Mouse (Mus musculus) heart, postnatal 25 days (tissue): ENCODE measurements at regions not wholly inside any gene's neighbourhood (a gene's known extent, or its start where the extent isn't known, plus 50 kb on each side); places are given as distances from the start of the nearest gene placed in this dataset.

Source experiments
- DNase-seq: peaks from one replicate; pipeline ENCODE4 v3.0.0; 2022; ENCODE audit warnings: low spot score
- intact Hi-C: fragments of 180-260 bp; cut with DNase I; formaldehyde crosslinking; loops from one replicate; pipeline ENCODE4 v1.15.1; 2025

DNA sequence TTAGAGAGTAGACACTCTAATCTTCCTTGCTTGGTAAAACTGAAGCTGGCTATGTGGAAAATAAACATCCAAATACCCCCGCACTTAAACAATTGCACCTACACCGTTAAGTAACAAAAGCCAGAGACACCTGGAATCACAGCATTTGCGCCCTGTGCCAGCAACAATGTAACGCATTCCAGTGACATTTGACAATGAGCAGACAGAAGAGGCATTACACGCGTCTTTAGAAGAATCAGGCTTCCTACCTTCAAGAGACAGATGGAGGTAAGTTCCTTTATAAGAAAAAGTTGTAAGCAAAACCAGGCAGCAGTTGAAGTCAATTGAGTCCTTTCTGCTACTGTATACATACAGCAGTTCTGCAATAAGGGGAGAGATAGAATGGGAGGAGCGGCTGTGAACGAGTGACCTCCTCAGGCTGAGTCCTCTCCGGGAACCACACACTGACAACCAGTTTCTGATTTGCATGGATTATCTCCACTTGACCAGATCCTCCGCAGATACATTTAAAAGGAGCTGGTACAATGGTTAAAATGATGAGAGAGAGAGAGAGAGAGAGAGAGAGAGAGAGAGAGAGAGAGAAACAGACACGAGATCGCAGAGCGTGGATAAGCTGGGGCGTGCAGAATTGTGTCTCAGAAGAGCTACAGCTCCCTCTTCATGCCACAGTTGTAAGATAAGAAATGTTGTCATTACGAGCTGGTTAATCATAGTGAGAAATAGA is 454.7 kb upstream of the Adgrl2 start:
- DNase-seq = no peak
- intact Hi-C loops = loop anchor here (2.0 to 5.0 kb wide), 2 partner anchors 88 to 454 kb away; partner anchors contain the start of gene Adgrl2

DNA sequence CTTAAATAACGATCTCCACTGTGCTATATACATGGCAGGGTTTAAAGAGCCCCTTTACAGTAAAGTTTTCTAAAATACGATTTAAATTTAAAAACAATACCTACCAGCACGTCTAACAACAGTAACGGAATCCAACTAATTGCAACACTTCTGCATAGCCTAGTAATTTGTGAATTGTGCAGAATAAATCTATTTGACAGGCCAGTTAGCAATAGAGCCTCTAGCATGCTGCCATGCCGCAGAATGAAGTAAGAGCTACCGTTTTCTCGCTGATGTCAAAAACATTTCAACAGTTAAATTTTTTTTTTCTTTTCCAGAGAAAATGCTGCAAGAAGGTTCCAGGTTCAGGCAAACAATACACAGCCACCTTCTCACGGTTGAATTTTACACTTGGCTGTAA is 454.0 kb upstream of the Adgrl2 start:
- DNase-seq = no peak
- intact Hi-C loops = loop anchor here (2.0 kb wide), 1 partner anchor 454 kb away; the partner anchor contains the start of gene Adgrl2

DNA sequence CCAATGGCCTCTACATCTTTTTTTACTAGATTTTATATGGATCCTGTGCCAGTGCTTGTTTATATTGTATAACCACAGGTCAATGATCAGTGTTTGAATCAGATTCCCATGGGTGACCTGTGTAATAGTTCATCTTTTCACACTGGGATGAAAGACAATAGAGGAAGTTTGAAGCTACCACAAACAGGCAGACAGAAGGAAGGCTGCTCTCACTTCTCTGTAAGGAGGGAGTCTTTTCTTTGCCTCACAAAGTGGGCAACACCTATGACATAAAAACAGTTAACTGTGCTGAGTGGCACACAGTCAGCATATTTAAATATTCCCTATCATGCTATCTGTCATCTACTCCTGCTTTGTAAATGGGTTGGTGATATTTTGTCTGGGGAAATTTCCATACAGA is 450.9 kb upstream of the Adgrl2 start:
- no peak for DNase-seq
- intact Hi-C loops = no loop called here

DNA sequence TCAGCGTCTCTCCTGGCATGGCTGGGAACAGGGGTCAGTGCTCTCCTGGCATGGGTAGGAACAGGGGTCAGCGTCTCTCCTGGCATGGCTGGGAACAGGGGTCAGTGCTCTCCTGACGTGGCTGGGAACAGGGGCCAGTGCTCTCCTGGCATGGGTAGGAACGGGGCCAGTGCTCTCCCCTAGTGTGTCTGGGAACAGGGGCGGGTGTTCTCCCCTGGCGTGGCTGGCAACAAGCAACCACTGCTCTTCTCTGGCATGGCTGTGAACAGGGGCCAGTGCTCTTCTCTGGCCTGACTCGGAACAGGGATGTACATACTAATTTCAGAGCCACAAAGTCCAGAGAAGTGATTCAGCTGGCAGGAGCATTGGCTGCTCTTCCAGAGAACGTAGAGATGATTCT is 447.4 kb upstream of the Adgrl2 start:
- intact Hi-C loops = no loop called here
- DNase-seq = no peak

- DNase-seq = no peak
- intact Hi-C loops = no loop called here
Observed at GRCm38 (mm10) chr3:149436944-149437343, 446.6 kb upstream of the Adgrl2 start.

DNA sequence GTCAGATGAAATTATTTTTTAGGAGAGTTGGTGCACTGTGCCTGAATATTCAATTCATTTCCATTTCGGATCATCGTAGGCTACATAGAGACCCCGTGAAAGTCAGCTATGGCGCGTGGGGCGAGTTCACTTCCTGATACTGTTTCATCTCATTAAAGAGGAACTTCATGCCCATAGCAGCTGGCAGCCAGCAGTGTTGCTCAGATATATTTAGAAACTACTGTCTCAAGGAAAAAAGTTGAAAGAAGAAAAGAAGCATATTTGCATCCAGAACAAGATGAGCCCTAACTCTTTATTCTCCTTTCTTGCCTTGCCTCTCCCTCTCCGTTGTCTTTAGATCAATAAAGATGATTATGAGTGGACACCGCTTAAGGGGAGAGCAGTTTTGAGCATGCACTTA is 446.1 kb upstream of the Adgrl2 start:
- no peak for DNase-seq
- intact Hi-C loops = no loop called here

DNA sequence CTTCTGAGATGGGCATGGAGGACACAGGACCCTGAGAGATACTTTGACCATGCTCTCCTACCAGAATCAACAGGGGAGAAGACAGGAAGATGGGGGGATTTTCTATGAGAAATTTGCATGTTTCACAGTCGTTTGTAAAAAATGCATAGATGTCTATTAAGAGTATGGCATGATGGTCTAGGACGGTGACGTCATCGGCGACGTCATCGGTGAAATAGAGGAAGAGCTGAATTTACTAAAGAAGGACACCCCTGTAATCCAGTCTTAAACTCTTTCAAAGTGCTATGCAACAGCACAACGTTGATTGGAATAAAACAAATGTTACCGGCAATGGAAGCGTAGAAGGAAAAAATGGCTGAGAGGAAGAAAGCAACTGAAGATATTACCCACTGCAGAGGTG is 441.4 kb upstream of the Adgrl2 start:
- DNase-seq = no peak
- intact Hi-C loops = no loop called here

DNA sequence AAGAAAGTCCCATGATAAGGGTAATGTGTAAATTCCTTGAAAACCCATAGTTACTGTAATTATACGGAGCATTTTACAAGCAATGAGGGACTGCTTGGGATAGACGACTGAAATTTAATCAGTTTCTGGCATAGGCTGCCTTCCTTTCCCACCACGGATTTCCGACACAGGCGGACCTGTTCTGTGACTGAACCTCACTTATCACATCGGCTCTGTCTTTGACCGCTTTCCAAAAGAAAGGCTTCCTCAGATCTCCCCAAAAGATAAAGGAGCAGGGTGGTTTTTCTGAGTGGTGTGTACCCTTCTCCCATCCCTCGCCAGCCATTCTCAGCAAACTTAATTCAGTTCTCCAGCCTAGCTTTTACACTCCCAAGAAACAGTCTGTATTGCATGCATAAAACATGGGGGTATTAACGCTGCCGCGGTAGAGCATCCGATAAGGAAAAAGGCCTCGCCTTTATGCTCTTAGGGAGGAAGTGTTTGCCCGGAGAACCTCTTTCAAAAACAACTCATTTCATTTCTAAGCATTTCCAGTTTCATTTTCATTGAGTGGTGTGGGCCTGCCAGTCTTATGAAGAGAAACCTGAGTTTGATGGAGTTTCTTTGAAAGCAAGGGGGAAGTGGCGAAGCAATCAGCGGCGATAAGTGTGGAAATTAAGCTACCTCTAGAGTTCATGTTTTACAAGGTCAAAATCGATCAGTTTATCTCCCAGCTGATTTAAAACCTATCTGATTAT is 435.8 kb upstream of the Adgrl2 start:
- no peak for DNase-seq

DNA sequence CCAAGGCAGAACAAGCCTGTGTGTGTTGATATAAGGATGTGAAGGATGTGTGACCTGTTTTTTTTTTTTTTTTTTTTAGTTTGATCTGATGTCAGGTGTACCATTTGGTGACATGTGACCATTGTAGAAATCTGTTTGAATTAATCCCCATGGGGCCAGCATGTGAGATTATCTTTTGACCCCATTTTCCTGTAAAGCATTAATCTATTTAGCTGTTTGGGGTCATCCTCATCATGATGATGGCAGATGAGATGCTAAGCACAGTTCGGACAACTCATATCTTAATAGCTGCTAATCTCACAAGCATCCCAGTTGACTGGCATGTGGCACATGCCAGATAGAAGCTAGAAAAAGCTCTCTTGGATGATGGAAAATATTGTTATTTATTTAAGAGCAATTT is 434.0 kb upstream of the Adgrl2 start:
- no peak for DNase-seq
- intact Hi-C loops = no loop called here

More for the DNA sequence above, 435.8 kb upstream of the Adgrl2 start:
- intact Hi-C loops = no loop called here

GRCm38 (mm10) chr3:149423491-149423890 is 433.1 kb upstream of the Adgrl2 start:
- intact Hi-C loops = no loop called here
- DNase-seq = no peak

GRCm38 (mm10) chr3:149415081-149415480 is 424.7 kb upstream of the Adgrl2 start:
- DNase-seq = no peak
- intact Hi-C loops = no loop called here

DNA sequence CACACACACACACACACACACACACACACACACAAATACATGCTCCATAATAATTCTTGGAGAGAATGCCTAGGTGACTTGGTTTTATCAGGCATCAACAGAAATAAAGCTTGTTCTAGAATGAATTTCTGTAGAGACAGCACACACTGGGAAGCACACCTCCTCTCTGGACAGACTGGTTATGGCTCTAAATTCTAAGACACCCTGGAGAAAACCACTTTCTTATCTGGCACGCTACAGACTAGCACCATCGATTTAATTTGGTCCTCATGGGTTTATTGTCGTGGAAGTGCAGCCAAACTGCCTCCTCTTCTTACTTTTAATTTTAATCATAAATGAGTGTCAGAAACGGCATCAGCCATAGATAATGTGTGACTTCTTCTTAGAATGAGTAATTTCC is 422.8 kb upstream of the Adgrl2 start:
- DNase-seq = no peak
- intact Hi-C loops = no loop called here

- intact Hi-C loops = no loop called here
- DNase-seq = no peak
Observed at GRCm38 (mm10) chr3:149410518-149410917, 420.2 kb upstream of the Adgrl2 start.

DNA sequence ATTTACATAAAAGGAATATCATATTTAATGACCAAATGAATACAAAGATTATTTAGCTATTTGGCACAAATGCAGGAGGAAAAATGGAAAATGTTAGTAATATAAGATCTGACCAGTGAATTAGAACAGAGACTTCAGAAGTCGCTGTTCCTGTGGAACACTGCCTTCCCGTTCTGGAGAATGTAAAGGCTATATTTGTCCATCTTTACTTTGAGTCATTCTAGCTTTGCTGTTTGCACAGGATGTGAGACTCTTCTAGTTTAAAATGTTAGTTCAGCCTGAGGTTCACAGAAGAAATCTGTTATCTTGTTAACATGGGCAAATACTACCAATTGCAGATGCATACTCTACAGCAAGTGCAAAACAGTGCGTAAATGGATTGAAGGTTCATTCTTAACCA is 418.5 kb upstream of the Adgrl2 start:
- intact Hi-C loops = no loop called here
- no peak for DNase-seq

- intact Hi-C loops = no loop called here
- DNase-seq = no peak
Observed at GRCm38 (mm10) chr3:149405872-149406271, 415.5 kb upstream of the Adgrl2 start.

DNA sequence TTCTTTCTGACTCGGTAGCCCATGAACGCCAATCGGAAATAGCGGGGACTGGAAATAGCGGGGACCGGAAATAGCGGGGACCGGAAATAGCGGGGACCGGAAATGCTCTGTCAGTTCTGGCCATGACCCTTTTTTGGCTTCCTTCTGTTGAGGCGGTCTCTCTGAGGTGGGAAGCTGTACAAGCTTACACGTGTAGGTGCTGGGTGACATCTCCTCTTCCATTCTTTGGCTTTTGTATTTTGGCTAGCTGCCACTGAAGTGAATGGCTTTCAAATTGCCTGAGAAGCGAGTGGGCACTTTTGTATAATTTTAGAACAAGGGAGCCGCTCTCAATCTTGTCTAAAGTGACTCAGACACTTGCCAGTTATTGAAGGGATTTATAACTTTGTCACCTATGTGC is 414.3 kb upstream of the Adgrl2 start:
- intact Hi-C loops = no loop called here

DNA sequence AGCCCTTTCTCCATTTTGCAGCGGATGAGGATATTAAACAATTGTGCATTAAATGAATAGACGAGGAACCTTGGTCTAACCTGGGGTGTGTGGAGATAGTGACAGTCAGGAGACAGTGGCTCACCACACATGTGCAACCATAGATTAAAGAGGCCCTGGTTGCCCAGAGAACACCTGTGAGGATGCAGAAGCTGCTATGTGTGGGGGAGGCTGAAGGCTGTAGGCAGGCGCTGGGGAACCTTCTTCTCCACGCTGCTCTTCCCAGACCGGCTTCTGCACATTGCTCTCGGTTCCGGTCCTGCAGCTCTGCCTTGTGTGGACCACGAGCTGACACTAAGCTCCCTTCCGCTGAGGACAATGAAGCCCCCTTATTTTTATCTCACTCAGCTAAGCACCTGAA is 412.1 kb upstream of the Adgrl2 start:
- intact Hi-C loops = no loop called here
- no peak for DNase-seq

More for the DNA sequence above, 414.3 kb upstream of the Adgrl2 start:
- no peak for DNase-seq

GRCm38 (mm10) chr3:149395082-149395481 is 404.7 kb upstream of the Adgrl2 start:
- no peak for DNase-seq
- intact Hi-C loops = no loop called here

DNA sequence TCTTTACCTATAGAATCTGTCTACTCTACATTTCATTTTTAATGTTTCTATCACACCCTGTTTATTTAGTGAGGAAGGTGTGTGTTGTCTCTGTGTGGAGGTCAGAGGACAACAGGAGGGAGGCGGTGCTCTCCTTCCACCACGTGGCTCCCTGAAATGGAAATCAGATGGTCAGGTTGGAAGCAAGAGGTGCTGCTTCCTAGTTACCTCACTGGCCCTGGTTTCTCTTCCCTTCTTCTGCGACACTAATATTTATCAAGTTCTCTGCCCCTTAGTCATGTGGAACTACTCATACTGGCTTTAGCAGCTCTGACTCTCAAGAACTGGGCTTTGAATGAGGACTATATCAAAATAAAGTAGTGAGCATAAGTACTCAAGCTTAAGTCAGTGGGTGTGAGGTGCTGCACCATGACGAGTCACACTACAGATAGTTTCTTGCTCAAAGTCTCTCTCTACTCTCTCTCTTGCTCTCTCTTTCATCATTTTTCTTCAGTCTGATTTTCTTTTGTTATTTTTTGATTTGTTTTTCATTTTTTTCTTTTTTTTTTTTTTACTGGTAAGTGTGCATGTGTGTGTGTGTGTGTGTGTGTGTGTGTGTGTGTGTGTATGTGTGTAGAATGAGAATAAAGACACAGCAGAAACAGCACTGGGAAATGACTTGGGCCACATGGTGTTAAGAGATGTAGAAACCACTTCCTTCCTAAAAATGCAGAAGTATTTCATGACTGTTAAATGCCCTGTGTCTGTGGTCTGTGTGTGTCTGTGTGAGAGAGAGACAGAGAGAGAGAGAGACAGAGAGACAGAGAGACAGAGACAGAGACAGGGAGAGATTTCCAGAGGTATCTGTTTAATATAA is 403.2 kb upstream of the Adgrl2 start:
- intact Hi-C loops = no loop called here
- DNase-seq = no peak

DNA sequence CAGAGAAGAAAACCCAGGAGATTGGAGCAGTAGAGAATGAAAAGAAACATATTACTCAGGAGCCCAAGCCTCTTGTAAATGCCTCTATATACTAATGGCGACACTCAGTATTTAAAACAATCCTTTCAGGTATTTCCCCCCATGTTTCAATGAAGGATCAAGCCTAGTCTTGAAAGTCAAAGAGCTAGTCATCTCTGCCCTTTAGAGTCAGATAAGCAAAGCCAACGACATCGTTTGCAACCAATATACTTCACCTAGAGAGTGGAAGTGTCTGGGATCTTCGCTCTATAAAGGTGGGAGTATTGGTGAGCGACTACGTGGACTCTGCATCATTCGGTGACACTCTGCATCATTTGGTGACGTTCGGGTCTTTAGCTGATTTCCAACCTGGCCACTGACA is 401.8 kb upstream of the Adgrl2 start:
- intact Hi-C loops = no loop called here
- no peak for DNase-seq

DNA sequence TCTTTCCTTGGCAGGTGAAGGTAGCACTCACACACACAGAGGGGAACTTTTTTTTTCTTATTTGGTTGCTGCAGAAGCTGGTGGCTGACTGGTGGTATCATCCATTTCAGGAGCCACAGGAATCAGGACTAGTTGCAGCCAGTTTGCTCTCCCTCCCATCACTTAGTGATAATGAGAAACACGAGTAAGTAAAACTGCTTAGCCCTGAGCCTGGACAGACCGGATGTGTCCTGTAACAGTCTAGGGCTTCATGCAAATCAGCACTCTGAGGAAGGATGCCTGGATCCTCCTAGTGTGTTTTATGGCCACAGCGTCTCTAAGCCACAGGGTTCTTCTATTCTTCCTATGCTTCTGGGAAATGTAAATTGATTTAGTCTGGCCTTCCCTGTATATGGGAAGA is 397.2 kb upstream of the Adgrl2 start:
- intact Hi-C loops = no loop called here
- no peak for DNase-seq
